Mouse (Mus musculus) erythroblast, embryonic 14.5 days (primary cell): ENCODE results near the gene Ndc1.

Experiments used
- GATA1 ChIP-seq: IDR thresholded peaks from 2 replicates; pipeline ENCODE4 v1.6.1; 2012; ENCODE audit warnings: low read length, inconsistent platforms, mixed read lengths
- TAL1 ChIP-seq: IDR thresholded peaks from 3 replicates; pipeline ENCODE4 v1.6.1; 2012; ENCODE audit warnings: low read length, inconsistent platforms, mixed read lengths

DNA sequence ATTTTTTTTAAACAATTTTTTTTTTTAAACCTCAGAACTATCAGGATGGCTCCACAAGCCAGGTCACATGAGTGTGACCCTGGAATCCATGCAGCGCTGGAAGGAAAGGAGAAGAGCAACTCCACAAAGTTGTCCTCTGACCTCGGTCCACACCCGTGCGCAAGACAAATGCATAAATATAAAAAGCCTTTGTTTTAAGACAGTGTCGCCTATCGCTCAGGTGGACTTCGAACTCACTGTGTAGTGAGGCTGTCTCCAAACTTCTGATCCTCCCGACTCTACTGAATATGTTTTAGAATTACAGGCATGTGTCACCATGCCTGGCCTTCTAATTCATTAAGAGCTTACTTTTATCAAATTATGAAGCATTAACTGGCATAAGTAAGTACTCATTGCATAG lies 39.1 kb upstream of the Ndc1 start:
- TF ChIP-seq GATA1, result no peak
- TF ChIP-seq TAL1, result no peak
